ENCODE assay signal across 34 mouse cellular contexts in genomic region chr9:25055650-25056376, GRCm38 (mm10). TPM values are rescaled to one million over a fixed set of nuclear protein-coding genes. Genes with fewer than 3 reads are reported as not detected.
DNase-seq lines count a peak whose midpoint lies in the region; ATAC-seq and TF ChIP-seq lines count a peak whose summit lies in the region.
"Had no signal": no experiment of that assay in that cellular context is flagged by ENCODE, and none has a peak within 500 bp of the region (broad histone marks: within the 10 kb centered on the region; RNA-seq: fewer than 3 reads in every experiment).

No protein-coding gene starts in this region.

- DNase-seq in heart, adult 11 months, result peak; percentile 85
- no peak for DNase-seq in heart, postnatal 14 days
- DNase-seq in neural tube, embryonic 10.5 days (ENCODE audit: extremely low spot score, low spot score), result no peak
- no peak for DNase-seq in hindbrain, postnatal 0 days (ENCODE audit: low spot score)
- DNase-seq in retina, embryonic 14.5 days (ENCODE audit: low spot score), result no peak
- DNase-seq: adrenal gland, adult 2 months; B cell, adult 2 months; cerebellum, adult 18-20 months; cerebellum, postnatal 25 days; heart, postnatal 10 days; kidney, adult 11 months; kidney, postnatal 36 days; layer of hippocampus, adult 9-11 months; lung, adult 18-20 months; lung, postnatal 10 days; retina, postnatal 1 day; right cerebral cortex, postnatal 25 days; spleen, adult 18-20 months had no signal

- no peak overlapping the region for H3K9ac ChIP-seq in neural tube, embryonic 13.5 days
- H3K9ac ChIP-seq in hindbrain, postnatal 0 days (replicated peaks; ENCODE audit: low read length), result no peak overlapping the region
- H3K9ac ChIP-seq: embryonic facial prominence, embryonic 12.5 days; heart, embryonic 12.5 days; kidney, embryonic 15.5 days; limb, embryonic 13.5 days; liver, embryonic 12.5 days; midbrain, embryonic 12.5 days had no signal

- H3K27ac ChIP-seq in neural tube, embryonic 13.5 days (replicated peaks), result 0 out of 2 replicates have a peak overlapping the region, but pooled peaks have one; percentile 49
- H3K27ac ChIP-seq in hindbrain, postnatal 0 days, result no peak overlapping the region
- H3K27ac ChIP-seq: embryonic facial prominence, embryonic 12.5 days; kidney, embryonic 15.5 days; limb, embryonic 13.5 days; liver, embryonic 12.5 days; midbrain, embryonic 12.5 days had no signal

- H3K4me3 ChIP-seq in neural tube, embryonic 13.5 days, result no peak overlapping the region
- no peak overlapping the region for H3K4me3 ChIP-seq in hindbrain, postnatal 0 days (ENCODE audit: low read length)
- H3K4me3 ChIP-seq: embryonic facial prominence, embryonic 12.5 days; heart, embryonic 12.5 days; kidney, embryonic 15.5 days; limb, embryonic 13.5 days; liver, embryonic 12.5 days; midbrain, embryonic 12.5 days had no signal

- TF ChIP-seq CTCF in hindbrain, postnatal 0 days (IDR thresholded peaks at IDR 0.05; ENCODE audit: low read depth), result no peak

- intact Hi-C loops in heart, postnatal 14 days (cut with DNase I), result loop anchor here (5.0 kb wide), 1 partner anchor 46 kb away; no protein-coding TSS in a partner anchor

- H3K4me1 ChIP-seq in neural tube, embryonic 13.5 days (replicated peaks), result no peaks in the 10 kb centered on the region; the same call in 1 of the 2 replicates
- no peaks in the 10 kb centered on the region for H3K4me1 ChIP-seq in hindbrain, postnatal 0 days (ENCODE audit: insufficient read depth, low read length)
- H3K4me1 ChIP-seq: embryonic facial prominence, embryonic 12.5 days; kidney, embryonic 15.5 days; limb, embryonic 13.5 days; liver, embryonic 12.5 days; midbrain, embryonic 12.5 days had no signal

- ATAC-seq in neural tube, embryonic 13.5 days (ENCODE audit: low read depth), result peak; percentile 84
- peak; percentile 59; the same call in 1 of the 2 replicates for ATAC-seq in hindbrain, postnatal 0 days
- ATAC-seq in frontal cortex, adult (ENCODE audit: low TSS enrichment), result no peak
- ATAC-seq: liver, embryonic 12.5 days; Patski had no signal

- no peaks in the 10 kb centered on the region for H3K36me3 ChIP-seq in neural tube, embryonic 13.5 days
- H3K36me3 ChIP-seq in hindbrain, postnatal 0 days (ENCODE audit: insufficient read depth, low read length), result no peaks in the 10 kb centered on the region
- H3K36me3 ChIP-seq: embryonic facial prominence, embryonic 12.5 days; G1E; heart, embryonic 12.5 days; kidney, embryonic 15.5 days; limb, embryonic 13.5 days; liver, embryonic 12.5 days; midbrain, embryonic 12.5 days had no signal

- H3K27me3 ChIP-seq in neural tube, embryonic 13.5 days, result no peaks in the 10 kb centered on the region
- H3K27me3 ChIP-seq in hindbrain, postnatal 0 days (ENCODE audit: insufficient read depth, low read length), result no peaks in the 10 kb centered on the region
- H3K27me3 ChIP-seq: CH12.LX; embryonic facial prominence, embryonic 12.5 days; heart, embryonic 12.5 days; kidney, embryonic 15.5 days; liver, embryonic 12.5 days; midbrain, embryonic 12.5 days; Patski had no signal

- no peak overlapping the region for H3K4me2 ChIP-seq in neural tube, embryonic 13.5 days
- no peak overlapping the region for H3K4me2 ChIP-seq in hindbrain, postnatal 0 days (ENCODE audit: low read depth, low read length)
- H3K4me2 ChIP-seq: embryonic facial prominence, embryonic 12.5 days; heart, embryonic 12.5 days; kidney, embryonic 15.5 days; limb, embryonic 13.5 days; liver, embryonic 12.5 days; midbrain, embryonic 12.5 days had no signal

- H3K9me3 ChIP-seq in neural tube, embryonic 13.5 days, result no peaks in the 10 kb centered on the region
- H3K9me3 ChIP-seq in hindbrain, postnatal 0 days (ENCODE audit: low read length), result no peaks in the 10 kb centered on the region
- H3K9me3 ChIP-seq: embryonic facial prominence, embryonic 12.5 days; G1E; heart, embryonic 12.5 days; kidney, embryonic 15.5 days; limb, embryonic 13.5 days; liver, embryonic 12.5 days; midbrain, embryonic 12.5 days had no signal

RNA-seq across cellular contexts. Expression of gene Gm10181, which starts 33.4 kb away (rescaled TPM):
- not detected for total RNA-seq in heart, postnatal 14 days (2021)
- polyA plus RNA-seq in neural tube, embryonic 13.5 days (2015; fragmentation: Nextera tagmentation; extraction: Ambion mirVana), result not detected in 2 replicates
- total RNA-seq in hindbrain, postnatal 0 days (2014; rRNA removed), result not detected in 2 replicates
- not detected in 2 replicates for polyA plus RNA-seq in hindbrain, postnatal 0 days (2015; fragmentation: Nextera tagmentation; extraction: Ambion mirVana)
- total RNA-seq: adrenal gland, adult 2 months; CH12.LX; G1E; gastrocnemius, adult 8-10 months; heart, postnatal 10 days; left cerebral cortex, adult 18-20 months; left cerebral cortex, postnatal 25 days had no signal
- polyA plus RNA-seq: adrenal gland, adult 2 months; embryonic facial prominence, embryonic 12.5 days; frontal cortex, adult 2 months; G1E; gonadal fat pad, adult 2 months; heart, embryonic 12.5 days; kidney, embryonic 15.5 days; limb, embryonic 13.5 days; liver, embryonic 12.5 days; midbrain, embryonic 12.5 days; Patski had no signal
